ENCODE assay signal across 8 mouse cellular contexts in genomic region chrX:169319066-169319760, GRCm38 (mm10). TPM values are rescaled to one million over a fixed set of nuclear protein-coding genes. Genes with fewer than 3 reads are reported as not detected.
DNase-seq lines count a peak whose midpoint lies in the region; ATAC-seq lines count a peak whose summit lies in the region.

No protein-coding gene starts in this region.

- no peaks in the 10 kb centered on the region for H3K36me3 ChIP-seq in hindbrain, embryonic 12.5 days
- H3K36me3 ChIP-seq in midbrain, embryonic 10.5 days: peaks cover 16% of the 10 kb centered on the region

- peak; percentile 8 for ATAC-seq in activated CD4-positive, CD25-positive, alpha-beta regulatory T cell, adult 4 months
- no peak; the same call in 1 of the 2 replicates for ATAC-seq in hindbrain, embryonic 12.5 days (ENCODE audit: low FRiP score)

- WGBS in hindbrain, embryonic 12.5 days: 67% methylated on average over 12 of the region's 12 CpGs
- 66% methylated on average over 12 of the region's 12 CpGs for WGBS in midbrain, embryonic 10.5 days

- peak overlapping the region; percentile 55 for H3K4me2 ChIP-seq in hindbrain, embryonic 12.5 days (replicated peaks)

- H3K27me3 ChIP-seq in hindbrain, embryonic 12.5 days: no peaks in the 10 kb centered on the region; the same call in 1 of the 2 replicates
- peaks cover 70% of the 10 kb centered on the region for H3K27me3 ChIP-seq in midbrain, embryonic 10.5 days (ENCODE audit: low read depth, poor library complexity, severe bottlenecking)

- H3K9me3 ChIP-seq in hindbrain, embryonic 12.5 days (replicated peaks): no peaks in the 10 kb centered on the region
- 0 out of 2 replicates have a peak, but pooled peaks cover 7% of the 10 kb centered on the region for H3K9me3 ChIP-seq in midbrain, embryonic 10.5 days (replicated peaks)

- H3K4me1 ChIP-seq in hindbrain, embryonic 12.5 days: no peaks in the 10 kb centered on the region; the same call in 1 of the 2 replicates
- peaks cover 8% of the 10 kb centered on the region for H3K4me1 ChIP-seq in midbrain, embryonic 10.5 days

- H3K4me3 ChIP-seq in hindbrain, embryonic 12.5 days: peak overlapping the region; percentile 54
- peak overlapping the region; percentile 64 for H3K4me3 ChIP-seq in midbrain, embryonic 10.5 days

- peak; percentile 5 for DNase-seq in kidney, postnatal 10 days
- no peak for DNase-seq in kidney, postnatal 14 days
- DNase-seq in midbrain, embryonic 10.5 days (ENCODE audit: low spot score): no peak
- DNase-seq in gastrocnemius, postnatal 14 days: no peak
- DNase-seq in ovary, adult 18-20 months (ENCODE audit: low spot score): no peak
- no peak for DNase-seq in spleen, adult 18-20 months

- peak overlapping the region; percentile 59 for H3K9ac ChIP-seq in hindbrain, embryonic 12.5 days

- no peak overlapping the region for H3K27ac ChIP-seq in hindbrain, embryonic 12.5 days
- peak overlapping the region; percentile 90 for H3K27ac ChIP-seq in midbrain, embryonic 10.5 days (replicated peaks)

- intact Hi-C loops in gastrocnemius, postnatal 14 days (cut with DNase I; ENCODE audit: low total_unique reads): no loop called here

RNA-seq across cellular contexts. Expression of gene Hccs, which starts 1.0 kb away (rescaled TPM):
- 10 to 100 TPM in 1 of 2 experiments, 1 to 10 TPM in 1; 9.9 to 10.2 TPM for polyA plus RNA-seq in activated CD4-positive, CD25-positive, alpha-beta regulatory T cell, adult 4 months (2017; shearing (Covaris generic))
- 45.1 and 52.2 TPM in 2 replicates for polyA plus RNA-seq in hindbrain, embryonic 12.5 days (2016; fragmentation: Nextera tagmentation; extraction: Ambion mirVana)
- polyA plus RNA-seq in midbrain, embryonic 10.5 days (2016; fragmentation: Nextera tagmentation; extraction: Ambion mirVana): 42.4 and 43.9 TPM in 2 replicates
- total RNA-seq in gastrocnemius, postnatal 14 days (2021): 10 to 100 TPM; 23.3 to 25.8 TPM
